Mouse (Mus musculus) E14TG2a.4 (cell line): ENCODE results near the gene Sp4.

Experiments
- CTCF ChIP-seq: conservative IDR thresholded peaks from 2 replicates; pipeline ENCODE4 v1.5.1; 2014; ENCODE audit warnings: low read length
- NANOG ChIP-seq: IDR thresholded peaks from 2 replicates; pipeline ENCODE4 v1.6.1; 2014; ENCODE audit warnings: borderline replicate concordance, low read length, mixed read lengths

GRCm38 (mm10) chr12:118320076-118320475 is 18.8 kb upstream of the Sp4 start:
- TF ChIP-seq CTCF (no peak), NANOG (no peak)
